Mouse (Mus musculus) liver, postnatal 0 days (tissue): ENCODE measurements around the gene Napepld.
A peak's percentile ranks its signal among the peaks of the same experiment; 100 is the strongest.

ENCODE experiments used
- CTCF ChIP-seq: sonication (generic); IDR thresholded peaks from 2 replicates; pipeline ENCODE4 v1.5.1; 2016; ENCODE audit warnings: antibody characterized with exemption, low read depth
- EP300 ChIP-seq: IDR thresholded peaks from 2 replicates; pipeline ENCODE4 v1.6.1; 2016; ENCODE audit warnings: antibody characterized with exemption, low read depth, mild to moderate bottlenecking

DNA sequence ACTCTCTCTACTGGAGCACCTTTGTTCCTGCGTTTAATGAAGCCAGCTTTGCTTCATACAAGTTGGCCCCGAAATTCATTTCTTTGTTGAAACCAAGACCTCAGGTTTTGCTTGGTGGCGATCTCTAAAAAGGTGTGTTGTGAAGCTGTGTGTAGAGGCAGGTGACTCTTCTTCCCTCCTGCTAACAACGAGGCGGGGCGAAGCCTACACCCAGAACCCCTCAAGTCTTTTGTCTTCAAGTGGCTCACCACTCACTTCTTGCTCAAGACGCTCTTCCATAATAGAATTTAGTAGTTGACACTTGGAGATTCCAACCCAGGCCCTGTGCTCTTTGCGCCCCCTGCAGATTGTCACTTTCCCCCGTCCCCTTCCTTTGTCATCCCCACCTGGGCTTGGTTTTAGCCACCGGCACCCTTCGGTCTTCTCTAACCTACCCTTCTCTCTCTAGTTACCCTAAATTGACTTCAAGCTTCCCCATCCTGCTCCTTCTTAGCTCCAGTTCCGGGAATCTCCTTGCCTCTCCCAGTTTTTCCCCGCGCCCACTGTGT is 56.2 kb downstream of the Napepld start:
- TF ChIP-seq EP300 (no peak), CTCF (peak; percentile 30)
